Mouse (Mus musculus) gastrocnemius, postnatal 14 days (tissue): ENCODE data around the gene Taar7a. TPM values are rescaled to one million over a fixed set of nuclear protein-coding genes. Genes with fewer than 3 reads are reported as not detected.

Experiments
- DNase-seq: peaks from one replicate; pipeline ENCODE4 v3.0.0; 2021; ENCODE audit warnings: mixed read lengths
- intact Hi-C: fragments of 180-260 bp; cut with DNase I; formaldehyde crosslinking; loops from one replicate; pipeline ENCODE4 v1.15.1; 2025; ENCODE audit warnings: low total_unique reads
- total RNA-seq, 2 experiments: library from RNA; stranded (reverse); gene quantifications; 2 replicates each; pipeline ENCODE4 v1.2.3; 2021

Taar7a gene
- total RNA-seq, 2 experiments from 2014 or later, result not detected

GRCm38 (mm10) chr10:23951714-23952113 lies 41.6 kb downstream of the Taar7a start:
- DNase-seq, result no peak
- intact Hi-C loops, result no loop called here

GRCm38 (mm10) chr10:23949508-23950005 lies 43.7 kb downstream of the Taar7a start, which contains the start of gene Taar3:
Gene Taar3, plus strand, starts transcription at chr10:23949558.
- intact Hi-C loops, result no loop called here
- DNase-seq, result no peak

GRCm38 (mm10) chr10:23948026-23948425 lies 45.3 kb downstream of the Taar7a start:
- intact Hi-C loops, result no loop called here
- no peak for DNase-seq

GRCm38 (mm10) chr10:23942465-23942864 lies 50.8 kb downstream of the Taar7a start:
- DNase-seq, result no peak
- intact Hi-C loops, result no loop called here

Other genes with a start within 250 kb of the Taar7a start
- gene Rps12, start 206.2 kb downstream of the Taar7a start, total RNA-seq, result 100 to 1,000 TPM; 252 to 272 TPM
- gene Slc18b1, start 196.5 kb downstream of the Taar7a start, total RNA-seq, result 10 to 100 TPM; 12.2 to 13.0 TPM
- not detected for gene Vnn3, start 142.0 kb downstream of the Taar7a start, total RNA-seq
- under 1 TPM; 0.10 to 0.40 TPM for gene Vnn1, start 98.8 kb downstream of the Taar7a start, total RNA-seq
- gene Taar1, start 73.1 kb downstream of the Taar7a start, total RNA-seq, result not detected
- not detected for gene Taar2, start 54.9 kb downstream of the Taar7a start, total RNA-seq
- not detected for gene Taar3, start 43.9 kb downstream of the Taar7a start, total RNA-seq
- not detected for gene Taar4, start 33.0 kb downstream of the Taar7a start, total RNA-seq
- gene Taar5, start 22.8 kb downstream of the Taar7a start, total RNA-seq, result not detected
- gene Taar6, start 7.8 kb downstream of the Taar7a start, total RNA-seq, result not detected
- not detected for gene Taar7b, start 6.5 kb upstream of the Taar7a start, total RNA-seq
- gene Taar7d, start 33.7 kb upstream of the Taar7a start, total RNA-seq, result not detected
- gene Taar7e, start 44.1 kb upstream of the Taar7a start, total RNA-seq, result not detected
- gene Taar7f, start 56.0 kb upstream of the Taar7a start, total RNA-seq, result not detected
- gene Taar8a, start 83.0 kb upstream of the Taar7a start, total RNA-seq, result not detected
- not detected for gene Taar8b, start 98.8 kb upstream of the Taar7a start, total RNA-seq
- gene Taar8c, start 108.4 kb upstream of the Taar7a start, total RNA-seq, result not detected
- gene Taar9, start 116.1 kb upstream of the Taar7a start, total RNA-seq, result not detected
- gene Stx7, start 155.8 kb upstream of the Taar7a start, total RNA-seq, result 10 to 100 TPM; 23.6 to 35.9 TPM
- under 1 TPM; 0.64 to 0.92 TPM for gene Moxd1, start 230.0 kb upstream of the Taar7a start, total RNA-seq